Mouse (Mus musculus): Measurements from ENCODE around the gene Tusc2.

DNA sequence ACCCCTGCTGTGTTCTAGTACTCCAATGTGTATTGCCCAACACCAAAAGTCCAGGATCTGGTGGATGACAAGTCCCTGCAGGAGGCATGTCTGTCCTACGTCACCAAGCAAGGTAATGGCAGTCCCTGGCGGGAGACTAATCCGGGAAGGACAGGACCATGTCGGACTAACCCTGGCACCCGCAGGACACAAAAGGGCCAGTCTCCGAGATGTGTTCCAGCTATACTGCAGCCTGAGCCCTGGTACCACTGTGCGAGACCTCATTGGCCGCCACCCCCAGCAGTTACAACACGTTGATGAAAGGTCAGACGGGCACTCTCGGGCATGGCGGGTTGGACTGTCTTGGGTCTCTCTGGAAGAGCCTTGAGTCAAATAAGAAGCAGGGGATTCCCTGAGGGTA lies 18.3 kb upstream of the Tusc2 start:
- TF ChIP-seq CTCF (IDR thresholded peaks at IDR 0.05; ENCODE audit: low read depth, low read length) (no peak), POLR2A (IDR thresholded peaks at IDR 0.05; ENCODE audit: extremely low read depth, insufficient read depth, low read length) (no peak)
